Mouse (Mus musculus) MEL (cell line): ENCODE measurements around the gene Rhoa. TPM values are rescaled to one million over a fixed set of nuclear protein-coding genes. Genes with fewer than 3 reads are reported as not detected.
A peak's percentile ranks its signal among the peaks of the same experiment; 100 is the strongest.

Source experiments
- DNase-seq: peaks from one replicate; pipeline ENCODE4 v3.0.0; 2011; ENCODE audit warnings: low read depth, low spot score
- H3K27ac ChIP-seq: 2 replicates; pipeline ENCODE4 v1.5.1; 2012; ENCODE audit warnings: low read depth, mild to moderate bottlenecking, control low read depth, low read length, moderate library complexity; ENCODE audit not compliant: control insufficient read depth
- H3K27me3 ChIP-seq, 2 experiments: fragments of 150-350 bp in 1 of 2; sonication (generic) in 1 of 2; 2 replicates each; pipeline ENCODE4 v1.6.1; 2012; ENCODE audit warnings: low read length in 2 of 2, mild to moderate bottlenecking in 2 of 2, improper control_type of control experiment in 1 of 2, moderate library complexity in 1 of 2; ENCODE audit not compliant: insufficient read depth in 2 of 2, control insufficient read depth in 1 of 2
- H3K36me3 ChIP-seq, 2 experiments: 2 replicates each; pipeline ENCODE4 v1.6.1; 2012 to 2014; ENCODE audit warnings: low read length in 2 of 2, improper control_type of control experiment in 1 of 2, inconsistent platforms in 1 of 2, mild to moderate bottlenecking in 1 of 2; ENCODE audit not compliant: insufficient read depth in 2 of 2, control insufficient read depth in 1 of 2
- H3K4me1 ChIP-seq, 2 experiments: fragments of 150-350 bp in 1 of 2; sonication (generic) in 1 of 2; 2 replicates each; pipeline ENCODE4 v1.6.1; 2012; ENCODE audit warnings: low read length in 2 of 2, improper control_type of control experiment in 1 of 2, mild to moderate bottlenecking in 1 of 2; ENCODE audit not compliant: insufficient read depth in 2 of 2, control insufficient read depth in 1 of 2
- H3K4me3 ChIP-seq, 2 experiments: fragments of 150-350 bp in 1 of 2; sonication (generic) in 1 of 2; 2 replicates each; pipeline ENCODE4 v1.5.1; 2012; ENCODE audit warnings: low read depth in 2 of 2, low read length in 2 of 2, mild to moderate bottlenecking in 2 of 2, moderate library complexity in 2 of 2, control low read depth in 1 of 2, improper control_type of control experiment in 1 of 2; ENCODE audit not compliant: control insufficient read depth in 1 of 2, insufficient read depth in 1 of 2
- H3K79me2 ChIP-seq: 2 replicates; pipeline ENCODE4 v1.6.1; 2012; ENCODE audit warnings: mild to moderate bottlenecking, low read length, moderate library complexity; ENCODE audit not compliant: control insufficient read depth, poor library complexity, insufficient read depth
- H3K9ac ChIP-seq: 2 replicates; pipeline ENCODE4 v1.6.1; 2012; ENCODE audit warnings: low read depth, mild to moderate bottlenecking, control low read depth, low read length, moderate library complexity; ENCODE audit not compliant: control insufficient read depth, poor library complexity, severe bottlenecking
- H3K9me3 ChIP-seq: fragments of 150-350 bp; sonication (generic); replicated peaks from 2 replicates; pipeline ENCODE4 v1.6.1; 2012; ENCODE audit warnings: mild to moderate bottlenecking, low read length, improper control_type of control experiment, moderate library complexity; ENCODE audit not compliant: insufficient read depth
- BHLHE40 ChIP-seq: IDR thresholded peaks from 2 replicates; pipeline ENCODE4 v1.6.1; 2012; ENCODE audit warnings: low read depth, mild to moderate bottlenecking, inconsistent platforms, low read length, improper control_type of control experiment, borderline replicate concordance
- CHD1 ChIP-seq: IDR thresholded peaks from 2 replicates; pipeline ENCODE4 v1.6.1; 2012; ENCODE audit warnings: low read depth, mild to moderate bottlenecking, inconsistent platforms, low read length, improper control_type of control experiment
- CHD2 ChIP-seq: IDR thresholded peaks from 2 replicates; pipeline ENCODE4 v1.6.1; 2011; ENCODE audit warnings: low read length, improper control_type of control experiment
- CTCF ChIP-seq, 3 experiments: IDR thresholded peaks in 2 of 3; conservative IDR thresholded peaks in 1 of 3; 2 replicates each; pipeline ENCODE4 v1.5.1; 2011 to 2012; ENCODE audit warnings: low read length in 3 of 3, low read depth in 2 of 3, mild to moderate bottlenecking in 2 of 3, improper control_type of control experiment in 1 of 3, inconsistent platforms in 1 of 3, mixed read lengths in 1 of 3, moderate library complexity in 1 of 3; ENCODE audit not compliant: control insufficient read depth in 1 of 3, insufficient read depth in 1 of 3, poor library complexity in 1 of 3, severe bottlenecking in 1 of 3
- E2F4 ChIP-seq: IDR thresholded peaks from 2 replicates; pipeline ENCODE4 v1.6.1; 2011; ENCODE audit warnings: low read depth, low read length, improper control_type of control experiment, borderline replicate concordance
- ELF1 ChIP-seq: IDR thresholded peaks from 2 replicates; pipeline ENCODE4 v1.6.1; 2014; ENCODE audit warnings: low read depth, mild to moderate bottlenecking, inconsistent platforms, low read length, improper control_type of control experiment, moderate library complexity
- EP300 ChIP-seq, 2 experiments: IDR thresholded peaks; 2 replicates each; pipeline ENCODE4 v1.6.1; 2011; ENCODE audit warnings: improper control_type of control experiment in 2 of 2, low read length in 2 of 2, low read depth in 1 of 2, mild to moderate bottlenecking in 1 of 2
- ETS1 ChIP-seq: IDR thresholded peaks from 2 replicates; pipeline ENCODE4 v1.6.1; 2012; ENCODE audit warnings: low read depth, mild to moderate bottlenecking, inconsistent platforms, low read length, improper control_type of control experiment, moderate library complexity
- GABPA ChIP-seq: IDR thresholded peaks from 2 replicates; pipeline ENCODE4 v1.6.1; 2012; ENCODE audit warnings: low read depth, mild to moderate bottlenecking, inconsistent platforms, low read length, improper control_type of control experiment, moderate library complexity
- GATA1 ChIP-seq: IDR thresholded peaks from 2 replicates; pipeline ENCODE4 v1.6.1; 2011; ENCODE audit warnings: low read depth, low read length, improper control_type of control experiment
- JUND ChIP-seq: IDR thresholded peaks from 2 replicates; pipeline ENCODE4 v1.6.1; 2011; ENCODE audit warnings: low read depth, mild to moderate bottlenecking, improper control_type of control experiment, low read length
- KAT2A ChIP-seq: conservative IDR thresholded peaks from 2 replicates; pipeline ENCODE4 v1.6.1; 2012; ENCODE audit warnings: low read depth, low read length, improper control_type of control experiment, inconsistent platforms
- MAFK ChIP-seq: IDR thresholded peaks from 2 replicates; pipeline ENCODE4 v1.6.1; 2011; ENCODE audit warnings: low read depth, mild to moderate bottlenecking, low read length, improper control_type of control experiment, borderline replicate concordance
- MAX ChIP-seq: IDR thresholded peaks from 2 replicates; pipeline ENCODE4 v1.6.1; 2011; ENCODE audit warnings: low read length, improper control_type of control experiment
- MAZ ChIP-seq: IDR thresholded peaks from 2 replicates; pipeline ENCODE4 v1.6.1; 2012; ENCODE audit warnings: low read depth, mild to moderate bottlenecking, inconsistent platforms, low read length, improper control_type of control experiment
- MEF2A ChIP-seq: IDR thresholded peaks from 2 replicates; pipeline ENCODE4 v1.6.1; 2014; ENCODE audit warnings: low read depth, mild to moderate bottlenecking, inconsistent platforms, low read length, improper control_type of control experiment; ENCODE audit not compliant: poor library complexity, insufficient replicate concordance, severe bottlenecking; ENCODE audit errors: extremely low read depth
- MYB ChIP-seq: IDR thresholded peaks from 2 replicates; pipeline ENCODE4 v1.6.1; 2011; ENCODE audit warnings: mild to moderate bottlenecking, low read depth, low read length, improper control_type of control experiment
- MYC ChIP-seq: IDR thresholded peaks from 2 replicates; pipeline ENCODE4 v1.6.1; 2011; ENCODE audit warnings: low read depth, mild to moderate bottlenecking, low read length, improper control_type of control experiment, moderate library complexity
- NELFE ChIP-seq: IDR thresholded peaks from 2 replicates; pipeline ENCODE4 v1.6.1; 2011; ENCODE audit warnings: low read depth, low read length, improper control_type of control experiment
- NRF1 ChIP-seq: IDR thresholded peaks from 2 replicates; pipeline ENCODE4 v1.6.1; 2014; ENCODE audit warnings: low read depth, mild to moderate bottlenecking, inconsistent platforms, low read length, improper control_type of control experiment, moderate library complexity; ENCODE audit not compliant: poor library complexity, insufficient read depth, severe bottlenecking
- POLR2A ChIP-seq, 2 experiments: IDR thresholded peaks; 2 replicates each; pipeline ENCODE4 v1.6.1; 2011 to 2012; ENCODE audit warnings: low read length in 2 of 2, mild to moderate bottlenecking in 2 of 2, control low read depth in 1 of 2, improper control_type of control experiment in 1 of 2, low read depth in 1 of 2, moderate library complexity in 1 of 2; ENCODE audit not compliant: control insufficient read depth in 1 of 2, insufficient read depth in 1 of 2, poor library complexity in 1 of 2
- POLR2AphosphoS2 ChIP-seq: IDR thresholded peaks from 2 replicates; pipeline ENCODE4 v1.6.1; 2011; ENCODE audit warnings: low read length, improper control_type of control experiment
- POLR2AphosphoS5 ChIP-seq: IDR thresholded peaks from 2 replicates; pipeline ENCODE4 v1.6.1; 2012; ENCODE audit warnings: low read depth, borderline replicate concordance, mild to moderate bottlenecking, inconsistent platforms, low read length, moderate library complexity, mixed read lengths
- RCOR1 ChIP-seq: IDR thresholded peaks from 2 replicates; pipeline ENCODE4 v1.6.1; 2012; ENCODE audit warnings: low read depth, mild to moderate bottlenecking, inconsistent platforms, low read length, improper control_type of control experiment
- TAL1 ChIP-seq: IDR thresholded peaks from 2 replicates; pipeline ENCODE4 v1.6.1; 2012; ENCODE audit warnings: mild to moderate bottlenecking, inconsistent platforms, low read length, moderate library complexity, mixed read lengths
- TCF12 ChIP-seq: IDR thresholded peaks from 2 replicates; pipeline ENCODE4 v1.6.1; 2014; ENCODE audit warnings: low read depth, mild to moderate bottlenecking, inconsistent platforms, low read length, improper control_type of control experiment, moderate library complexity
- UBTF ChIP-seq: IDR thresholded peaks from 2 replicates; pipeline ENCODE4 v1.6.1; 2012; ENCODE audit warnings: low read depth, mild to moderate bottlenecking, inconsistent platforms, low read length, improper control_type of control experiment, moderate library complexity, borderline replicate concordance; ENCODE audit not compliant: insufficient read depth
- USF1 ChIP-seq: IDR thresholded peaks from 2 replicates; pipeline ENCODE4 v1.6.1; 2014; ENCODE audit warnings: low read depth, mild to moderate bottlenecking, inconsistent platforms, low read length, improper control_type of control experiment, moderate library complexity
- USF2 ChIP-seq, 2 experiments: IDR thresholded peaks; 2 replicates each; pipeline ENCODE4 v1.6.1; 2011 to 2012; ENCODE audit warnings: improper control_type of control experiment in 2 of 2, low read length in 2 of 2, borderline replicate concordance in 1 of 2, inconsistent platforms in 1 of 2, low read depth in 1 of 2, mild to moderate bottlenecking in 1 of 2; ENCODE audit not compliant: insufficient read depth in 1 of 2
- ZC3H11A ChIP-seq: IDR thresholded peaks from 2 replicates; pipeline ENCODE4 v1.6.1; 2012; ENCODE audit warnings: low read depth, mild to moderate bottlenecking, inconsistent platforms, low read length, improper control_type of control experiment
- ZKSCAN1 ChIP-seq: IDR thresholded peaks from 2 replicates; pipeline ENCODE4 v1.6.1; 2012; ENCODE audit warnings: low read depth, mild to moderate bottlenecking, inconsistent platforms, low read length, improper control_type of control experiment, moderate library complexity
- ZMIZ1 ChIP-seq: IDR thresholded peaks from 2 replicates; pipeline ENCODE4 v1.6.1; 2012; ENCODE audit warnings: low read depth, mild to moderate bottlenecking, inconsistent platforms, low read length, improper control_type of control experiment, moderate library complexity
- ZNF384 ChIP-seq: IDR thresholded peaks from 2 replicates; pipeline ENCODE4 v1.6.1; 2012; ENCODE audit warnings: low read depth, mild to moderate bottlenecking, inconsistent platforms, low read length, improper control_type of control experiment
- polyA plus RNA-seq, 2 experiments: library from polyadenylated mRNA; stranded (reverse) in 1 of 2; unstranded in 1 of 2; fragments of >175 nt in 1 of 2; fragments of >200 nt in 1 of 2; gene quantifications; 2 replicates each; pipeline versions ENCODE4 v1.2.1 to v1.2.4; 2012; ENCODE audit warnings: low replicate concordance in 2 of 2, low read depth in 1 of 2; ENCODE audit not compliant: insufficient read length in 2 of 2, insufficient read depth in 1 of 2, missing spikeins in 1 of 2
- total RNA-seq: library from RNA; depleted of rRNA; stranded (reverse); fragments of 300-350 nt; gene quantifications from 2 replicates; pipeline ENCODE4 v1.2.3, GENCODE M21; 2012

Rhoa gene
- total and polyA plus RNA-seq, 3 experiments, result 80.9 to 241 TPM; not detected in 1

- Histone ChIP-seq H3K27ac (peak within 1 kb of the TSS; percentile 98), H3K27me3 (no peaks in the 10 kb centered on the region), H3K9me3 (no peaks in the 10 kb centered on the region), H3K9ac (peak within 1 kb of the TSS; percentile 92), H3K4me1 (peaks cover 17 to 39% of the 10 kb centered on the region in 2 experiments), H3K36me3 (peaks cover 0 to 37% of the 10 kb centered on the region in 2 experiments; a peak in 2 of 4 replicates), H3K79me2 (peaks cover 17% of the 10 kb centered on the region), H3K4me3 (peak within 1 kb of the TSS; percentile 76 to 79)
- peak; percentile 99 for DNase-seq
- peak; percentile 66; the same call in 1 of the 2 replicates for TF ChIP-seq KAT2A
- TF ChIP-seq EP300 (IDR thresholded peaks at IDR 0.05; ENCODE audit: low read depth in 1 of 2, low read length in 2 of 2), result peak; percentile 63 to 82
- TF ChIP-seq GABPA, result no peak
- TF ChIP-seq CTCF (IDR thresholded peaks at IDR 0.05 in 2 of 3, conservative IDR thresholded peaks at IDR 0.05 in 1 of 3; ENCODE audit: control insufficient read depth in 1 of 3, insufficient read depth in 1 of 3, low read depth in 2 of 3, low read length in 3 of 3, poor library complexity in 1 of 3, severe bottlenecking in 1 of 3), result no peak
- peak; percentile 74; the same call in 1 of the 2 replicates for TF ChIP-seq RCOR1
- 0 out of 2 replicates have a peak, but pooled peaks have one; percentile 24 for TF ChIP-seq NRF1
- peak; percentile 99 to 100 for TF ChIP-seq POLR2A (IDR thresholded peaks at IDR 0.05; ENCODE audit: control insufficient read depth in 1 of 2, insufficient read depth in 1 of 2, low read depth in 1 of 2, low read length in 2 of 2, poor library complexity in 1 of 2)
- peak; percentile 89 for TF ChIP-seq BHLHE40
- TF ChIP-seq USF2 (IDR thresholded peaks at IDR 0.05; ENCODE audit: borderline replicate concordance in 1 of 2, insufficient read depth in 1 of 2, low read depth in 1 of 2, low read length in 2 of 2), result peak; percentile 69 to 93; a peak in 3 of 4 replicates
- peak; percentile 100 for TF ChIP-seq POLR2AphosphoS2
- peak; percentile 83; the same call in 1 of the 2 replicates for TF ChIP-seq MEF2A
- no peak for TF ChIP-seq JUND
- TF ChIP-seq TCF12, result peak; percentile 83
- TF ChIP-seq MAZ, result peak; percentile 88; the same call in 1 of the 2 replicates
- 0 out of 2 replicates have a peak, but pooled peaks have one; percentile 16 for TF ChIP-seq ZNF384
- TF ChIP-seq MYB, result peak; percentile 71; the same call in 1 of the 2 replicates
- no peak; the same call in 1 of the 2 replicates for TF ChIP-seq MAFK
- no peak; the same call in 1 of the 2 replicates for TF ChIP-seq GATA1
- TF ChIP-seq UBTF, result 0 out of 2 replicates have a peak, but pooled peaks have one; percentile 33
- peak; percentile 91 for TF ChIP-seq MYC
- TF ChIP-seq CHD2, result peak; percentile 84
- no peak for TF ChIP-seq TAL1
- TF ChIP-seq USF1, result peak; percentile 99
- TF ChIP-seq POLR2AphosphoS5, result peak; percentile 98
- TF ChIP-seq ZMIZ1, result peak; percentile 100
- TF ChIP-seq ZKSCAN1, result no peak
- no peak for TF ChIP-seq ZC3H11A
- peak; percentile 100 for TF ChIP-seq NELFE
- peak; percentile 98 for TF ChIP-seq MAX
- peak; percentile 91 for TF ChIP-seq ELF1
- peak; percentile 76; the same call in 1 of the 2 replicates for TF ChIP-seq E2F4
- peak; percentile 83 for TF ChIP-seq CHD1
- peak; percentile 91 for TF ChIP-seq ETS1
Measured at GRCm38 (mm10) chr9:108338886-108339781, 33.2 kb downstream of the Rhoa start, which contains the start of gene Gpx1. Gene Gpx1, plus strand, starts transcription at chr9:108338903.
